Mouse (Mus musculus) liver, embryonic 14.5 days (tissue): Measurements from ENCODE around the gene Gm21190. TPM values are rescaled to one million over a fixed set of nuclear protein-coding genes. Genes with fewer than 3 reads are reported as not detected.

Source experiments
- polyA plus RNA-seq, 2 experiments: library from polyadenylated mRNA; depleted of rRNA in 1 of 2; stranded (reverse) in 1 of 2; unstranded in 1 of 2; fragments of >200 nt; fragmentation: Nextera tagmentation in 1 of 2; extraction: Ambion mirVana in 1 of 2; gene quantifications; 2 replicates each; pipeline versions ENCODE4 v1.2.1 to v1.2.3; 2012 to 2014

Gm21190 gene
- polyA plus RNA-seq, 2 experiments, result not detected

Other genes with a start within 250 kb of the Gm21190 start
- not detected in 2 replicates for gene Gm21149, start 52.7 kb downstream of the Gm21190 start, polyA plus RNA-seq (2012; rRNA removed)
- gene Gm21149, start 52.7 kb downstream of the Gm21190 start, polyA plus RNA-seq (2014; fragmentation: Nextera tagmentation; extraction: Ambion mirVana), result not detected in 2 replicates
- 0.03 TPM in 1 of 2 replicates, not detected in the other for gene Gm21083, start 48.1 kb upstream of the Gm21190 start, polyA plus RNA-seq (2012; rRNA removed)
- gene Gm21083, start 48.1 kb upstream of the Gm21190 start, polyA plus RNA-seq (2014; fragmentation: Nextera tagmentation; extraction: Ambion mirVana), result not detected in 2 replicates
- not detected in 2 replicates for gene Speer4d, start 89.8 kb upstream of the Gm21190 start, polyA plus RNA-seq (2012; rRNA removed)
- not detected in 2 replicates for gene Speer4d, start 89.8 kb upstream of the Gm21190 start, polyA plus RNA-seq (2014; fragmentation: Nextera tagmentation; extraction: Ambion mirVana)
- not detected in 2 replicates for gene 4930572O03Rik, start 127.8 kb upstream of the Gm21190 start, polyA plus RNA-seq (2012; rRNA removed)
- gene 4930572O03Rik, start 127.8 kb upstream of the Gm21190 start, polyA plus RNA-seq (2014; fragmentation: Nextera tagmentation; extraction: Ambion mirVana), result not detected in 2 replicates
- gene Speer4c, start 185.0 kb upstream of the Gm21190 start, polyA plus RNA-seq (2012; rRNA removed), result not detected in 2 replicates
- gene Speer4c, start 185.0 kb upstream of the Gm21190 start, polyA plus RNA-seq (2014; fragmentation: Nextera tagmentation; extraction: Ambion mirVana), result not detected in 2 replicates